Mouse (Mus musculus) lung, embryonic 15.5 days (tissue): ENCODE measurements around the gene Ddi2. TPM values are rescaled to one million over a fixed set of nuclear protein-coding genes. Genes with fewer than 3 reads are reported as not detected.

ENCODE experiments used
- ATAC-seq: fragments of 200-750 bp; cut with Nextera tagmentation; 2 replicates; pipeline ENCODE4 v1.8.0; 2017; ENCODE audit warnings: moderate number of reproducible peaks, borderline replicate concordance; ENCODE audit not compliant: low FRiP score, low TSS enrichment; ENCODE audit errors: extremely low read depth
- H3K27ac ChIP-seq: fragments of 300-500 bp; sonication (generic); 2 replicates; pipeline ENCODE4 v1.5.1; 2015; ENCODE audit warnings: moderate library complexity, mild to moderate bottlenecking, inconsistent platforms
- H3K27me3 ChIP-seq: fragments of 300-500 bp; sonication (generic); 2 replicates; pipeline ENCODE4 v1.6.1; 2015; ENCODE audit warnings: inconsistent platforms
- H3K36me3 ChIP-seq: fragments of 300-500 bp; sonication (generic); 2 replicates; pipeline ENCODE4 v1.6.1; 2015; ENCODE audit warnings: inconsistent platforms
- H3K4me1 ChIP-seq: fragments of 300-500 bp; sonication (generic); 2 replicates; pipeline ENCODE4 v1.6.1; 2015; ENCODE audit warnings: inconsistent platforms
- H3K4me2 ChIP-seq: fragments of 300-500 bp; sonication (generic); 2 replicates; pipeline ENCODE4 v1.6.1; 2015; ENCODE audit warnings: inconsistent platforms, mild to moderate bottlenecking, moderate library complexity
- H3K4me3 ChIP-seq: fragments of 300-500 bp; sonication (generic); 2 replicates; pipeline ENCODE4 v1.5.1; 2015; ENCODE audit warnings: mild to moderate bottlenecking, inconsistent platforms
- H3K9ac ChIP-seq: fragments of 300-500 bp; sonication (generic); 2 replicates; pipeline ENCODE4 v1.6.1; 2015; ENCODE audit warnings: inconsistent platforms
- H3K9me3 ChIP-seq: fragments of 300-500 bp; sonication (generic); 2 replicates; pipeline ENCODE4 v1.6.1; 2016; ENCODE audit warnings: inconsistent platforms
- WGBS: fragments of 180-500 bp; shearing (Covaris S2); methylation state at CpG from one replicate; pipeline ENCODE4 v1.1.7; 2015; 5-methylcytosine and 5-hydroxymethylcytosine counted together
- polyA plus RNA-seq: library from polyadenylated mRNA; unstranded; fragments of >200 nt; fragmentation: Nextera tagmentation; extraction: Ambion mirVana; gene quantifications from 2 replicates; pipeline ENCODE4 v1.2.1, GENCODE M21; 2015

The Ddi2 gene
- polyA plus RNA-seq, 1 experiment from 2014 or later = 22.8 TPM

- no peaks in the 10 kb centered on the region for H3K4me1 ChIP-seq
- H3K27me3 ChIP-seq = no peaks in the 10 kb centered on the region
- no peak overlapping the region for H3K27ac ChIP-seq
- peaks cover 27% of the 10 kb centered on the region for H3K36me3 ChIP-seq
- H3K4me2 ChIP-seq = no peak overlapping the region
- H3K9me3 ChIP-seq = no peaks in the 10 kb centered on the region
- H3K4me3 ChIP-seq = no peak overlapping the region
- no peak for ATAC-seq
- 64% methylated on average over 6 of the region's 6 CpGs for WGBS
- H3K9ac ChIP-seq = no peak overlapping the region
These were observed 35.8 kb upstream of the Ddi2 start for GRCm38 (mm10) chr4:141758874-141759542.

GRCm38 (mm10) chr4:141757124-141757523 lies 33.9 kb upstream of the Ddi2 start:
- no peak overlapping the region for H3K9ac ChIP-seq
- H3K36me3 ChIP-seq = peaks cover 11% of the 10 kb centered on the region
- H3K4me2 ChIP-seq = no peak overlapping the region
- H3K27ac ChIP-seq = no peak overlapping the region
- ATAC-seq = no peak
- 81% methylated on average over 3 of the region's 3 CpGs for WGBS
- no peaks in the 10 kb centered on the region for H3K9me3 ChIP-seq
- no peaks in the 10 kb centered on the region for H3K27me3 ChIP-seq
- peaks cover under 1% of the 10 kb centered on the region; the same call in 1 of the 2 replicates for H3K4me1 ChIP-seq
- no peak overlapping the region for H3K4me3 ChIP-seq

GRCm38 (mm10) chr4:141755375-141755930 lies 32.2 kb upstream of the Ddi2 start:
- Histone ChIP-seq H3K9me3 (no peaks in the 10 kb centered on the region), H3K4me1 (peaks cover 4% of the 10 kb centered on the region; the same call in 1 of the 2 replicates)
- WGBS = 85% methylated on average over 19 of the region's 19 CpGs

GRCm38 (mm10) chr4:141752076-141752421 lies 28.8 kb upstream of the Ddi2 start:
- Histone ChIP-seq H3K4me1 (peaks cover 4% of the 10 kb centered on the region; the same call in 1 of the 2 replicates), H3K27ac (0 out of 2 replicates have a peak overlapping the region, but pooled peaks have one; percentile 33), H3K4me3 (no peak overlapping the region), H3K4me2 (no peak overlapping the region), H3K27me3 (no peaks in the 10 kb centered on the region; the same call in 1 of the 2 replicates), H3K36me3 (no peaks in the 10 kb centered on the region), H3K9ac (no peak overlapping the region), H3K9me3 (no peaks in the 10 kb centered on the region)
- peak; percentile 73; the same call in 1 of the 2 replicates for ATAC-seq
- WGBS = 1% methylated on average over 4 of the region's 4 CpGs

More at GRCm38 (mm10) chr4:141755375-141755930, 32.2 kb upstream of the Ddi2 start:
- Histone ChIP-seq H3K27ac (no peak overlapping the region), H3K36me3 (no peaks in the 10 kb centered on the region), H3K27me3 (no peaks in the 10 kb centered on the region), H3K9ac (no peak overlapping the region), H3K4me2 (no peak overlapping the region), H3K4me3 (no peak overlapping the region)
- no peak for ATAC-seq

GRCm38 (mm10) chr4:141751419-141752075 lies 28.3 kb upstream of the Ddi2 start:
- no peaks in the 10 kb centered on the region for H3K36me3 ChIP-seq
- H3K27me3 ChIP-seq = peaks cover 4% of the 10 kb centered on the region; the same call in 1 of the 2 replicates
- H3K27ac ChIP-seq = 0 out of 2 replicates have a peak overlapping the region, but pooled peaks have one; percentile 33
- WGBS = 23% methylated on average over 4 of the region's 4 CpGs
- H3K4me3 ChIP-seq = no peak overlapping the region
- H3K9ac ChIP-seq = no peak overlapping the region
- ATAC-seq = peak; percentile 40; the same call in 1 of the 2 replicates
- no peaks in the 10 kb centered on the region for H3K9me3 ChIP-seq
- H3K4me2 ChIP-seq = no peak overlapping the region
- peaks cover 4% of the 10 kb centered on the region; the same call in 1 of the 2 replicates for H3K4me1 ChIP-seq

- 33% methylated on average over 3 of the region's 3 CpGs for WGBS
These were observed 27.6 kb upstream of the Ddi2 start for GRCm38 (mm10) chr4:141750826-141751225.

GRCm38 (mm10) chr4:141749557-141749956 lies 26.3 kb upstream of the Ddi2 start:
- Histone ChIP-seq H3K4me1 (peaks cover 4% of the 10 kb centered on the region; the same call in 1 of the 2 replicates), H3K4me2 (no peak overlapping the region), H3K36me3 (no peaks in the 10 kb centered on the region), H3K4me3 (no peak overlapping the region), H3K9ac (no peak overlapping the region), H3K9me3 (no peaks in the 10 kb centered on the region), H3K27ac (no peak overlapping the region), H3K27me3 (peaks cover 4% of the 10 kb centered on the region; the same call in 1 of the 2 replicates)
- WGBS = 37% methylated on average over 11 of the region's 11 CpGs
- no peak for ATAC-seq

More at GRCm38 (mm10) chr4:141750826-141751225, 27.6 kb upstream of the Ddi2 start:
- Histone ChIP-seq H3K4me1 (peaks cover 4% of the 10 kb centered on the region; the same call in 1 of the 2 replicates), H3K36me3 (no peaks in the 10 kb centered on the region), H3K9me3 (no peaks in the 10 kb centered on the region), H3K4me2 (no peak overlapping the region), H3K27ac (no peak overlapping the region), H3K27me3 (peaks cover 4% of the 10 kb centered on the region; the same call in 1 of the 2 replicates), H3K4me3 (no peak overlapping the region), H3K9ac (no peak overlapping the region)
- no peak for ATAC-seq

- Histone ChIP-seq H3K27me3 (peaks cover 4% of the 10 kb centered on the region; the same call in 1 of the 2 replicates), H3K27ac (no peak within 1 kb of the TSS), H3K9me3 (no peaks in the 10 kb centered on the region), H3K4me3 (no peak within 1 kb of the TSS), H3K4me2 (no peak within 1 kb of the TSS), H3K9ac (no peak within 1 kb of the TSS), H3K36me3 (no peaks in the 10 kb centered on the region), H3K4me1 (no peaks in the 10 kb centered on the region)
- no peak for ATAC-seq
- WGBS = 19% methylated on average over 25 of the region's 25 CpGs
These were observed 23.5 kb upstream of the Ddi2 start, which contains the start of gene Agmat for GRCm38 (mm10) chr4:141746578-141747346. Gene Agmat (plus strand): TSS chr4:141746672.

- no peak overlapping the region for H3K27ac ChIP-seq
- H3K4me3 ChIP-seq = no peak overlapping the region
- no peaks in the 10 kb centered on the region for H3K4me1 ChIP-seq
- no peak overlapping the region for H3K9ac ChIP-seq
- H3K9me3 ChIP-seq = no peaks in the 10 kb centered on the region
- H3K4me2 ChIP-seq = no peak overlapping the region
- peaks cover 4% of the 10 kb centered on the region; the same call in 1 of the 2 replicates for H3K27me3 ChIP-seq
- no peaks in the 10 kb centered on the region for H3K36me3 ChIP-seq
- WGBS = 79% methylated on average over 4 of the region's 4 CpGs
- no peak for ATAC-seq
These were observed 19.2 kb upstream of the Ddi2 start for GRCm38 (mm10) chr4:141742381-141742780.

- Histone ChIP-seq H3K4me2 (no peak overlapping the region), H3K4me3 (no peak overlapping the region), H3K4me1 (no peaks in the 10 kb centered on the region), H3K9me3 (no peaks in the 10 kb centered on the region), H3K27ac (no peak overlapping the region; the same call in 1 of the 2 replicates), H3K9ac (no peak overlapping the region), H3K36me3 (no peaks in the 10 kb centered on the region), H3K27me3 (peaks cover 4% of the 10 kb centered on the region; the same call in 1 of the 2 replicates)
- 22% methylated on average over 9 of the region's 9 CpGs for WGBS
- ATAC-seq = no peak
These were observed 18.6 kb upstream of the Ddi2 start for GRCm38 (mm10) chr4:141741856-141742255.

GRCm38 (mm10) chr4:141738015-141738414 lies 14.8 kb upstream of the Ddi2 start:
- Histone ChIP-seq H3K9ac (no peak overlapping the region), H3K4me2 (no peak overlapping the region), H3K27ac (no peak overlapping the region), H3K4me3 (no peak overlapping the region), H3K36me3 (no peaks in the 10 kb centered on the region), H3K27me3 (no peaks in the 10 kb centered on the region), H3K9me3 (no peaks in the 10 kb centered on the region), H3K4me1 (peaks cover 11% of the 10 kb centered on the region)
- 55% methylated on average over 8 of the region's 8 CpGs for WGBS
- no peak for ATAC-seq
